Mouse (Mus musculus): ENCODE data around the gene Dpp9.

Gene Dpp9

DNA sequence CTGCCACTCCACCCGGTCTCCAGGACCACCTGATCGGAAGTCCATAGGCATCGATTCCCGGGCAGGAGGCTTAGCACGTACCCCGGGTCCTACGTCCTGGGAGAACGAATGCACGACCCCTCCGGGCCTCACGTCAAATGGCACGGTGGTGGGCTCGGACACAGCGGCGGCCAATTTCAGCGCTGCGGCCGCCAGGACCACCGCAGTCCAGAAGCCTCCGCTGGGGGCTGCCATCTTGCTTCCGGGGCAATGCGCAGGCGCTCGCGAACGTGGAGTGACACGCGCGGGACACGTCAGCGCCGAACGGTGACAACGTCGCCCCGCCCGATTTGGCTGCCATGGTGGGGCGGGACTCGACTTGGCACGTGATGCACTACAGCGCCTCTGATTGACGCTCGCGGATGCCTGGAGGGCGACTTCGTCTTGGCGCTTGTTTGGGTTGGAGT lies 35.0 kb downstream of the Dpp9 start, which contains the start of gene Mydgf:
Gene Mydgf, minus strand, starts transcription at position 263 of the 446 bp plus-strand sequence.
- peak; percentile 95 for DNase-seq (ENCODE audit: low read depth, low spot score)

DNA sequence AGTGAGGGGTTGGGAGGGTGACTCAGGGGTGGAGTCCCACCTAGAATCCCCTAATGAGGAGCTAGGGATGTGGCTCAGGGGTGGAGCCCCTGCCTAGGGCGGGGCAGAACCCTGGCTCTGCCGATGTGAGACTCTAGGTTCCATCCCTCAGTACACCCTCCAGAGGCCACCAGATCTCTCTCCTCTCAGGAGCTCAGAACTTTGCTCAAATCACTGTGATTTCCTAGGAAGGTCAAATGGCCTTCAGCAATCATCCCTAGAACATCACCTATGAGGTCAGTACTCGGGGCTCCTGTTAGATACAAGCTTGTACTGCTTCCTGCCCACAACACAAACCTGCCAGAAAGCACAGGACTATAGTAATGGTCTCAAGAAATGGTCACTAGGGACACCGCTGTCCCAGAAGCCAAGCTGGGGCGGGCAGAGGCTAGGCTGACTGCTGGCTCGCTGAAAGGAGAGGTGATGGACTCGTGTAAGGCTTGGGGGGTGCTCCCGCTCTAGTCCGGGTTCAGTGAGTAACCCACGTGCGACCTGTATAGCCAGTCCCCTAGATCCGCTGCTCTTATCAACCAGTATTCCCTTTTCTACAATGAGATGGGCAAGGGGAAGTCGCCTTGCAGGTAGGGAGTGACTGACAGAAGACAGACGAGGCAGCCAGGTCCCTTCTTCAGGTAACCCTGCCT lies 35.6 kb downstream of the Dpp9 start:
- peak; percentile 31 for DNase-seq (ENCODE audit: low read depth, low spot score)

DNA sequence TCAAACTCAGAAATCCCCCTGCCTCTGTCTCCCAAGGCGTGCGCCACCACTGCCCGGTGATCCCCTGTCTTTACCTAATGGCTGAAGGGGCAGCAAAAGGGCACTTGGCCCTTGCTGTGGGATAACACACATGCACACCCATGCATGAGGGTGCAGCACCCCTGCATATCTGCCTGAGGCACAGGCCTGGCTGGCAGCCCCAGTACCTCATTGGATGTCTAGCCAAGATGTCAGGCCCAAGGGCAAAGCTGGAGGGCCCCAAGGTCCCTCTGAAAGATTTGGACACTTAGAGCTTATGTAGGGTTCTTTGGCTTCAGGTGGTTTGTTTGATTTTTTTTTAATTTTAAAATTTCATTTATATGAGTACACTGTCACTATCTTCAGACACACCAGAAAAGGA lies 43.3 kb downstream of the Dpp9 start:
- no peak for DNase-seq (ENCODE audit: low read depth, low spot score)

DNA sequence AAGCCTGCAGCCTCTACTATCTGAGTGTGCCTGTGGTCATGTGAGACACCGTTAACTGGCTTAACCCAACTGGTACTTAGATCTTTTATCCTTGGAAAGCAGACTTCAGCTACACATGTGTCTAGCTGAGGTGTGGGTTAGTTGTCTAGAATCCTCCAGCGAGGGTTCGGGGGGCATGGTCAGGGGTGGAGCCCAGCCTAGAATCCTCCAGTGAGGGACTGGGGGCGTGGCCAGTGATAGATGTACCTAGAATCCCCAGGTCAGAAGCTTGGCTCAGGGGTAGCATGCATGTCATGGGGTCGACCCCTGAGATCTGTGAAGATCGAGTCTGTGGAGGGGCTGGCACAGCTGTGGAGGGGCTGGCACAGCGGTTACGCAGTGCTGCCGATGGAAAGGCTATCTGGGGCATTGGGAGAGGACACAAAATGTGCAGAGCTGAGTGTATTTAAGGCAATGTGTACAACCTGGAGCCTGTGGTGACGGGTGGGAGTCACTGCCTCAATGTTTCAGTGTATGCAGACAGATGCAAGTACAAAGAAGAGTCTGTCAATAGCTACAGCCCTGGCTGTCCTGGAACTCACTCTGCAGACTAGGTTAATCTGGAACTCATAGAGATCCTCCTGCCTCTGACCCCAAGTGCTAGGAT lies 45.2 kb downstream of the Dpp9 start:
- DNase-seq (ENCODE audit: low read depth, low spot score): no peak

DNA sequence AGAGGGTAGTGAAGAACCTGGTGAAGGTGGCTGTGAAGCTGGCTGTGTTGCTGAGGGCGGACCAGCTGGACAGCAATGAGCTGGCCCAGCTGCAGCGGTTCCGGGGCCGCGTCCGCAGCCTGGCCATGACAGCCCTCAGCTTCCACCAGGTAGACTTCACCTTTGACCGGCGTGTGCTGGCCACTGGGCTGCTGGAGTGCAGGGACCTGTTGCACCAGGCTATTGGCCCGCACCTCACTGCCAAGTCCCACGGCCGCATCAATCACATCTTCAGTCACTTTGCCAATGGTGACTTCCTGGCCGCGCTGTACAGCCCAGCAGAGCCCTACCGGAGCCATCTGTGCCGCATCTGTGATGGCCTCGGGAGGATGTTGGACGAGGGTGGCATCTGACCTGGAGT lies 46.8 kb downstream of the Dpp9 start:
- no peak for DNase-seq (ENCODE audit: low read depth, low spot score)

DNA sequence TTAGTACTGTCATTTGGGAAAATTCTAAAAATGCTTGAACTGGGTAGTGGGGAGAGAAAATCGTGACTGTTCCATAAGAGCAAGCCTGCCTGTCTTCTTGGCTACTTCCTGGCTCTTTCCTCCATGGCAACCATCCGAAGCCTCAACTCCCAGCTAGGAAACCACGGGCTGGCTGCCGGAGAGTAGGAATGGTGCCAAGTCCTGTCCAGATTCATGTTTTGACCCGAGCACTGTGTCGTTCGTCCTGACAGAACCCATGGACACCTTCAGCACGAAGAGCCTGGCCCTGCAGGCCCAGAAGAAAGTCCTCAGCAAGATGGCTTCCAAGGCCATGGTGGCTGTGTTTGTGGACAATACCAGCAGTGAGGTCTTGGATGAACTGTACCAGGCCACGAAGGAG lies 47.2 kb downstream of the Dpp9 start:
- DNase-seq (ENCODE audit: low read depth, low spot score): no peak

DNA sequence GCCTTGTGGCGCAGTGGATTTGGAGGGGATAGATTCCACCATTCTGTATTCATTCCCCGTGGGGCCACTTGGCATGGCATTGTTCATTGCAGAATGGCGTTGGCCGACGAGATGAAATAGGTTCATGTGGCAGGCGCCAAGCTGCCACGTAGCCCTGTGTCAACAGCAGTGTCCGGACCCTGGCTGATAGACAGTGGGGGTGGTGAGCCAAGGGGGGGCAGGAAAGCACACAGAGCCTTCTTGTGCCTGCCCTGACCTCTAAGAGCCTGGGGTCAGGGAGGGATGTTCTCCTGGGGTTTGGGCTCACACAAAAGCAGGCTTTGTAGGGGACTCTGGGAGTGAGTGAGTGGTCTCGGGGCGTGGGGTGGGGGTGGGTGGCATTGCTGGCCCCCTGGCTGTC lies 48.1 kb downstream of the Dpp9 start:
- no peak for DNase-seq (ENCODE audit: low read depth, low spot score)

DNA sequence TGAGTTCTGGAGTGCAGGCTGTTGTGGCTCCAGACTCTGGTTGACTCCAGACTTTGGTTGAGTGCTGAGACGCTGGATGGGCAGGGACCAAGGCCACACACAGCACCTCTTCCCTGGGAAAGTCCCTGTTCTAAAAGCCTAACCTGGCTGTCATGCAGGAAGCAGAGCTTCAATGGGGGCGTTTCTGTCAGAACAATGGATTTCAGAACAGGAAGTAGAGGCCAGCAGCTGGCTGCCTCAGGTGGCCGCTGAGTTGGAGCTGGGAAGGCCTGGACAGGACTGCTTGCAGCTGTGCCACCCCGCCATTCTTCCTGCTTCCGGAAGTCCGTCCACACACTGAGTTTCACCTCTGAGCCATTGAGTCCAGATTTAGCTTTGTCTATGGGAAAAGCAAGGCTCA lies 48.9 kb downstream of the Dpp9 start:
- DNase-seq (ENCODE audit: low read depth, low spot score): no peak

DNA sequence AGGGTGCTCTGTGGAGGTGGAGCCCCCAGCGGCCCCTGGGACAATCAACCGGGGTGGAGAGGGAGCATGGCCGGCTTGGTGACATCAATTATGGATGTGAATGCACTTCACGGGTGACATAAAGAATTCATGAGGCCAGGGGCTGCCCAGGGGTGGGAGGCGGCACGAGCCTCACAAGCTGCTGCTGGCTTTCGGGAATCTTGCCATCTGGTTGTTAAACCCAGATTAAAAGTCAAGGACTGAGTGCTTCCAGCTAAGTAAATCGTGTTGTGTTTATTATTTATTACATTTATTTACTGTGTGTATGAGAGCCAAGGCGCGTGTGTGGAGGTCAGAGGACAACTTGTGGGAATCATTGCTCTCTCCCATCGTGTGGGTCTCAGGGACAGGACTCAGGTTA lies 53.0 kb downstream of the Dpp9 start:
- DNase-seq (ENCODE audit: low read depth, low spot score): no peak

DNA sequence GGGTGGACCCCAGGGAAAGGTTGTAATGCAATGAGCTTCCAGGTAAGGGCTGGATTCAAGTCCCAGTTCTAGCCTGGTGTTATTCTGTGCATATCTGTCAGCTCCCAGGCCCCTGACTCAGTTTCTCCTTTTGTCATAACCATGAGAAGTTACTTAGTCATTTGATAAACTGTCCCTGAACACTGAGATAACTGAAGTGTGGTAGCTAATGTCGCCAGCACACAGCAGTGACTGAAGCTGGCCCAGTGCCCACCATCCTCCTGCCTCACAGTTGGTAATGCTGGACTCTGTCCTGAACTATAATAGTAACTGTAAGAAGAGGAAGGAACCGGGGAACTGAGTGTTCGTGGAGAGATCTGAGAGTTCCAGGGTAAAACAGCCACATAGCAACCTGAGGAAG lies 54.2 kb downstream of the Dpp9 start:
- DNase-seq (ENCODE audit: low read depth, low spot score): no peak

DNA sequence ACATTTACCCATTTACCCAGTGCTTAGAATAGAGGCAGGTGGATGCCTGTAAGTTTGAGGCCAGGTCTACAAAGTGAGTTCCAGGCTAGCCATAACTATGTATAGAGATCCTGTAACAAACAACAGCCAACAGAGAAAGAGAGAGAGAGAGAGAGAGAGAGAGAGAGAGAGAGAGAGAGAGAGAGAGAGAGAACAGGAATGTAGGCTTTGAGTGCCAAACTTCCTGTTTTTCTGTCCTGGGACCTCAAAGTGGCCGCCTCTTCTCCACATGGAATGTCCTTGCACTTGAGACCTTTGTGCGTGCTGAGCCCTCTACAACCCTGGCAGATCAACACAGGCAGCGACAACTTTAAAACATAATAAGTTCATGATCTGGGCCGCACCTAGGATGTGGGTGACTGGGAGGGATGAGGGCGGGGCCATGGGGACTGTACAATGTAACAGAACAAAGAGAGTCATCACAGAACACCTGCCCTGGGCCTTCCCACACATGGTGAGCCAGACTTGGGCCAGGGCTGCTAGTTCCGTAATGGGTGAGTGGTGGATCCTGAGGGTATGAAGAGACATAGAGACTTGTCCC lies 55.1 kb downstream of the Dpp9 start:
- DNase-seq (ENCODE audit: low read depth, low spot score): no peak

DNA sequence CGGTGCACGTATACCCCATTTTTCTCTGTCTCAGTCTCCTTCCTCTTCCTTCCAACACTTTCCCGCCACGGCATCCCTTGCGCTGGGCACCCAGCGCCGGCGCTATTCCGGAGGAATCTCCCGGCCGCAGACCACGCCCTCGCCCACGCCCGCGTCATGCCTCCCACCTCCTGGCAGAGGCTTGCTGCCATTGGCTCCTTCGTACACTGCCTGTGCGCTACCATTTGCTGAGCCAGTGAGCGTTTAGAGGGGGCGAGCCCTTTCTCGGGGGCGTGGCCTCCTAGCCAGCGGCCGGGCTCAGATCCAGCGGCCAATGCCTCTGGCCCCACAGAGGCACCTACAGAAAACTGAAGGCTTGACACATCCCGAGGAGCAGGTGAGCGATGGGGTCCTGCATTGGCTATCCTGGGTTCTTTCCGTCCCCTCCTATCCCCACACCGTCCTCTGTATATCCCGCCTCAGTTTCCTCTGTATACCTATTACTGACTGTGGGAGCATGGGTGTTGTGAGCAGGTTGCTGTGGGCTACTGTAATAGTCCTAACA lies 56.4 kb downstream of the Dpp9 start, which contains the start of gene Tnfaip8l1:
Gene Tnfaip8l1, plus strand, starts transcription at position 247 of the 544 bp plus-strand sequence.
- DNase-seq (ENCODE audit: low read depth, low spot score): peak; percentile 92

DNA sequence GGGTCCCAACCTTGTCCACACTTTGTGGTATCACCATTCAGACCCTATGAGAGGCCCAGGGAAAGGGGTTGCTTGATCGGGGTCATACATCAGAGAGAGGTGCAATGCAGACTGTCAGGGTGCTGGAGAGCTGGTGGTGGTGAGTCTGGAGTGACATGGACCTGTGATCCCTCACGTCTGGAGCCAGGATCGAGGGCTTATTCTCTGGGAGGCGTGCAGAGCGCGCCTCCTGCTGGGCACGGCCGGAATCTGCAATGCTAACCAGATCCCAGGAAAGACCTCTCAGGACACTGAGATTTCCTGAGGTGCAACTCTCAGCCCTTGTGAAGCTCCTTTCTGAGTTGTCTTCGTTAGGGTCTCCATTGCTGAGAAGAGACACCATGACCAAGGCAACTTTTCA lies 59.0 kb downstream of the Dpp9 start:
- peak; percentile 61 for DNase-seq (ENCODE audit: low read depth, low spot score)

DNA sequence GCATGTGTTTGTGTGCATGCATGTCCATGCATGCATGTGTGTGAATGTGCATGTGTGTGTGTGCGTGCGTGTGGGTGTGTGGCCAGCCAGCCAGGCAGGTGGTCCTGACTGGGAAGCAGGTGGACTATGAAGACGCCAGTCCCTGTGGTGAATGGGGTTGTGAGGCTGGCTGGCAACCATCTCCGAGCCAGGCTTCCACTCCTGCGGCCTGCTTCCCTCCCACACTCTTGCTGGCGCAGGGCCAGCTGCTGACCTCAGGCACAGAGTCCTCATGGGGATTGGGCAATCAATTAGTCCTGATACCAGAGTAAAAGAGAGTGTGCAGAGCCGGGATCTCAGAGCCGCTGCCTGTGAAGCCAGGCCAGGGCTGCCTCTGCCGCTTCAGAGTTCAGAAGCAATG lies 65.1 kb downstream of the Dpp9 start:
- DNase-seq (ENCODE audit: low read depth, low spot score): no peak

DNA sequence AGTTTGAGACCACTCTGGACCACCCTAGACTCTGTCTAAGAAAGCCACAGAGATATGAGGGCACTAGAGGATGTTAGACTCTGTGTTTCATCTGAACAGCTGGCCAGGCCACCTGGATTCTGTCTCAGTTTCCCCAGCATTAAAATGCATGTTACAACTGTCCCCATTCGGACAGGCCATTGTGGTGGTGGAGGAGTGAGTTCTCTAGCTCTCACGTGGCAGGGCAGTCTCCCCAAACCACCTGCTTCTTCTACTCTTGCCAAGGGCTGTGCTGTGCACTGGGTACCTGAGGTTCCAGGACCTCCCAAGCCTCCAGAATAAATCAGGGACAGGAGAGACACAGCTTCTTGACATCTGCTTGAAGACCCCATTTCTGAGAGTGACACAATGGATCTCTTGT lies 68.8 kb downstream of the Dpp9 start:
- DNase-seq (ENCODE audit: low read depth, low spot score): no peak

DNA sequence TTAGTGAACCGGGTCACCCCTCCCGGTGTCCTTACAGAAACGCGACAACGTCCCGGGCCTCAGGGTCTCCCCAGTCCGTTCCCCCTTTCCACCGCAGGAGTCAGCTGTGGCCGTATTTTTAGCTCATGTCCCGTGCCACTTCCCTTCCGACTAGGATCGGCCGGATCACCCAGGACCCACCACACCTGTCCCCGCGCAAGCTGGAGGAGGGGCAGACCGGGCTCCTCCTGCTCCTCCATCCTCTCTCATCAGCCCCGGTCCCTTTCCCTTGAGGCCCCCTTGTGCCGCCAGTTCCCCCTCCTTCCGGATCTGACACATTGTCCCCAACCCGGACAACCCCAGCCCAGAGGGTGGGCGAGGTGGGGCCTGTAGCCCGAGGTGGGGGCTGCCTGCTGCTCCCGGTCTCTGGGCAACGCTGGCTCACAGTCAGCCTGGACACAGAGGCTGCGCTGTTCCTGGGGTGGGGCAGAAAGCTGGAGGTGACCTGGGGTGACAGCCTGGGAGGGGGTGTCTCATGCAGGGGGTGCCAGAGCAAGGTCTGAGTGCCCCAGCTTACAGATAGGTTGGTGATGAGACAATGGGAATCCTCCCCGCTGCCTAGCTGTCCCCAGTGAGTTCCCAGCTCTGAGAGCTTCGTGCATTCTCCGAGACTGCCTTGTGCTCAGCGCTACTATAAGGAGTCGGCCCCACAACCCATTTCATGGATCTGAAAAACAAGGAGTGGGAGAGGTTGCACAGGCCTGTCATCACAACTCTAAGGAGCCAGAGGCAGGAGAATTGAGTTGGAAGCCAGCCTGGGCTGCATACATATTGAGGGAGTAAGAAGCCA lies 69.7 kb downstream of the Dpp9 start:
- no peak for DNase-seq (ENCODE audit: low read depth, low spot score)

DNA sequence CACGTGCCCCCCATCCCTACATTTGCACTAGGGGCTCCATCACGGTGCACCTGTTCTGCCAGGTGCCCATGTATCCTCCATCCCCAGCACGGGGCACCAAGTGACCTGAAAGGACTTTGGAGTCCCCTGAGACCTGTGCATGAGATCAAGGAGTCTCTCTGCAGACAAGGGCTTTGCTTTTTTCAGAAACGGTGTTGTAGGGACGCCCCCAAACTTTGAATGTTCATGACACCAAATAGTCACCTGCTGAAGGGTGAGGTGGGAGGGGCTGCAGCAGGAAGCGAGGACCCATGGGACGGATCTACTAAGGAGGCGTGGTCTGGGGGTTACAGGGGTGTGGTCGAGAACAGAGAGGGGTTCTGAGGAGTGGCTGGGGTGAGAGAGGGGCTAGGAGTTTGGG lies 70.4 kb downstream of the Dpp9 start:
- DNase-seq (ENCODE audit: low read depth, low spot score): peak; percentile 81

DNA sequence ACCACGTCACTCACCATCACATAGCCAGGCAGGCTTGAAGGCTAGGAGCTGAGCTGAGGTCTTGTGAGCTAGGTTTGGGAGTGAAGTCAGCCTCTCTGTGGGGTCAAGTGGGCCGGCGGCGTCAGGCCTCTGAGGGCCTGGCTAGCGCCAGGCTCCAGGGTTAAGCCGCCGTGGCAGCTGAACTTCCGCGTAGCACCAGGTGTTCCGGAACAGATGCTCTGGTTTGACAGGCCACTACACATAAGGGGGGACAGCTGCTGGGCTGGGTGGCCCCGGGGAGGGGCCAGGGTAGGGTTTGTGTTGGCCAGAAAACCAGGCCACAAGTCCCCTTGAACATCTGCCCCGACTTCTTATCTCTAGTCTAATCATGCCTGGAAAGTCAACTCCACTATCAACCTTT lies 71.3 kb downstream of the Dpp9 start:
- DNase-seq (ENCODE audit: low read depth, low spot score): peak; percentile 71

DNA sequence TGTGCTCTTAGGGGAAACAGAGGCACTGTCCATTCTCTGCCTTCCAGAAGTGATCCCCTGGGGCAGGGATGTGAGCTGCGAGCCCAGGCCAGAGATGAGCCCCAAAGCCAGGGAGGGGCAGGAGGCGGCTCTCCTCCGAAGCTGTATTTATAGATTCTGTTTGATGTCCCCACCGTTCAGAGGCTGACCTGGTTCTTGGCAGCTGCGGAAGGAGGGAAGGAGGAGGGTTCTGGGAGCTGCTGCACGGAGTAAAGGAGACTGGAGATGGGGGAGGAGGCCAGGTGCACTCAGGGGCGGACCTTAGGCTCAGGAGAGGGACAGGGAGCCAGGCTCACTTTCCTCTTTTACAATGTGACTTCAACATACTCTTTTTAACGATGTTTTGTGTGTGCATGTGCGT lies 72.6 kb downstream of the Dpp9 start:
- DNase-seq (ENCODE audit: low read depth, low spot score): no peak

DNA sequence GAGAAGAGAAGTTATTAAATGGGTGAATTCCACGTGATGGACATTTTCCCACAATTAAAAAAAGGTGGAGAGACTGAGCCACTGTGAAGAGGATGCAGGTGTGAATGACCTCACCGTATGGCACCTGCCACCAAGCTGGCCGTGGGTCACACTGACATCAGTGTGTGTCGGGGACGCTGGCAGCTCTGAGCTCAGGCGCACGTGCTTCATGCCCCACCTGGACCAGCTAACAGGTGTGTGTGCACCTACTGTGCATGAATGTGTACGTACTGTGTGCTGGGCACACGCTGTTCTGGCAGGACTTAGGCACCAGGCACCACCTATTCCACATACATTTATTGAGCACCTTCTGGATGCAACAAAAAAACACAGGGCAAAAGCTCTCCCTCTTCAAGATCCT lies 74.2 kb downstream of the Dpp9 start:
- no peak for DNase-seq (ENCODE audit: low read depth, low spot score)

DNA sequence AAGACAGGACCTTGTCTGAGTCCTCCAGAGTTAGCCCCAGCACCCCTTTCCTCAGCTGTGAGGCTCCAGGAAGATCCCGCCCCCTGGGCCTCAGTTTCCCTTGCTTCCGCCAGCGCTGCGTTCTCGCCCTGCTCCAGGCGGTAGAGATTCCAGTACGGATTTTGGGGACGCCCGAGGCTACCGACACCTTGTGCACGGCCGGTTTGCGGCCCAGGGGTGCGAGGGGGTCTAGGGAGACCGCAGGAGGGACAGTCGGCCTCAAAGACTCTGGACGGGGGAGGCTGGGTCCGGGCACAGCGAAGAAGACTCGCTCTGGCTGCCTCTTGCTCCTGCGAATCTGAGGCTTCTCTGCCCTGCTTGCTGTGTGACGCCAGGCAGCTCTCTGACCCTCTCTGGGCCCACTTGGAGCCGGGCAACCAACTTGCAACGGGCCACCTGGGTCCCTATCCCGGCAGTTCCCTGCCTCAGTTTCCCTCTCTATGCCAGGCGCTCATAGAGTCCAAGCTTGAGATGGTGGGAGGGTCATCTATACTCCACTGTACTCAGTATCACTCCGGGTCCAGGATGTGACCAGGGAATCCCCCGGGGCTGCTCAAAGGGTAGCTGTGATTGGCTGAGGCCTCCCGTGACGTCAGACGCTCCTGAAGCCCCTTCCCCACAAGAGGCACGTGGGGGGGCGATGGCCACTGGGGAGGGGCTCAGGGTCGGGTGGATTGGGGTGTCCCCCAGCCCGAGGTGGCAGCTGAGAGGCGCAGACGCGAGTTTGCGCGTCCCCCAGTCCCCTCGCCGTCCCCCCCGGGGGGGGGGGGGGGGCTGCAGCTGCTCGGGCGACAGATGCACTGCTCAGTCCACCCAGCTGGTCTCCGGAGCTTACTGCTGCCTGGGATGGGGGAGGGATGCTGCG lies 76.8 kb downstream of the Dpp9 start:
- peak; percentile 48 for DNase-seq (ENCODE audit: low read depth, low spot score)
